Mouse (Mus musculus) kidney, adult 2 months (tissue): Measurements from ENCODE around the gene Mbd6. TPM values are rescaled to one million over a fixed set of nuclear protein-coding genes. Genes with fewer than 3 reads are reported as not detected.
A peak's percentile ranks its signal among the peaks of the same experiment; 100 is the strongest.

ENCODE experiments used
- DNase-seq: peaks from one replicate; pipeline ENCODE4 v3.0.0; 2021
- H3K27ac ChIP-seq: fragments of 200-500 bp; 2 replicates; pipeline ENCODE4 v1.5.1; 2012; ENCODE audit warnings: low read depth, low read length, control low read depth, inconsistent platforms; ENCODE audit not compliant: insufficient read depth
- H3K27me3 ChIP-seq: fragments of 200-500 bp; replicated peaks from 2 replicates; pipeline ENCODE4 v1.6.1; 2012; ENCODE audit warnings: mild to moderate bottlenecking, moderate library complexity, low read length, inconsistent platforms; ENCODE audit not compliant: control insufficient read depth, insufficient read depth
- H3K36me3 ChIP-seq: fragments of 200-500 bp; 2 replicates; pipeline ENCODE4 v1.6.1; 2012; ENCODE audit warnings: mild to moderate bottlenecking, moderate library complexity, low read length, inconsistent platforms; ENCODE audit not compliant: control insufficient read depth, insufficient read depth
- H3K4me1 ChIP-seq: fragments of 200-500 bp; 2 replicates; pipeline ENCODE4 v1.6.1; 2011; ENCODE audit warnings: low read length; ENCODE audit not compliant: control insufficient read depth, insufficient read depth
- H3K4me3 ChIP-seq: fragments of 200-500 bp; 2 replicates; pipeline ENCODE4 v1.5.1; 2011; ENCODE audit warnings: mild to moderate bottlenecking, low read depth, low read length, control low read depth; ENCODE audit not compliant: insufficient read depth
- CTCF ChIP-seq: fragments of 200-500 bp; conservative IDR thresholded peaks from 2 replicates; pipeline ENCODE4 v1.5.1; 2011; ENCODE audit warnings: low read depth, mild to moderate bottlenecking, control low read depth, low read length, moderate library complexity, mixed read lengths; ENCODE audit not compliant: insufficient read depth, insufficient read length
- POLR2A ChIP-seq: fragments of 200-500 bp; IDR thresholded peaks from one replicate; pipeline ENCODE4 v1.6.1; 2011; ENCODE audit warnings: low read depth, low read length, control low read depth
- WGBS: fragments of 180-500 bp; shearing (Covaris S2); methylation state at CpG from one replicate; pipeline ENCODE4 v1.1.7; 2018; 5-methylcytosine and 5-hydroxymethylcytosine counted together
- polyA plus RNA-seq: library from polyadenylated mRNA; depleted of rRNA; stranded (reverse); fragments of >200 nt; gene quantifications from 2 replicates; pipeline ENCODE4 v1.2.3, GENCODE M21; 2012

Gene Mbd6
- polyA plus RNA-seq, 1 experiment = 26.8 TPM

- H3K27me3 ChIP-seq = no peaks in the 10 kb centered on the region
- peaks cover 36% of the 10 kb centered on the region for H3K4me1 ChIP-seq
- peak; percentile 79 for DNase-seq
- peak overlapping the region; percentile 96 for H3K4me3 ChIP-seq
- H3K36me3 ChIP-seq = peaks cover 5% of the 10 kb centered on the region; the same call in 1 of the 2 replicates
- 4% methylated on average over 19 of the region's 19 CpGs for WGBS
- TF ChIP-seq CTCF = no peak
- no peak for TF ChIP-seq POLR2A
- peak overlapping the region; percentile 88 for H3K27ac ChIP-seq
Measured at GRCm38 (mm10) chr10:127290930-127291880, 2.4 kb upstream of the Mbd6 start.

DNA sequence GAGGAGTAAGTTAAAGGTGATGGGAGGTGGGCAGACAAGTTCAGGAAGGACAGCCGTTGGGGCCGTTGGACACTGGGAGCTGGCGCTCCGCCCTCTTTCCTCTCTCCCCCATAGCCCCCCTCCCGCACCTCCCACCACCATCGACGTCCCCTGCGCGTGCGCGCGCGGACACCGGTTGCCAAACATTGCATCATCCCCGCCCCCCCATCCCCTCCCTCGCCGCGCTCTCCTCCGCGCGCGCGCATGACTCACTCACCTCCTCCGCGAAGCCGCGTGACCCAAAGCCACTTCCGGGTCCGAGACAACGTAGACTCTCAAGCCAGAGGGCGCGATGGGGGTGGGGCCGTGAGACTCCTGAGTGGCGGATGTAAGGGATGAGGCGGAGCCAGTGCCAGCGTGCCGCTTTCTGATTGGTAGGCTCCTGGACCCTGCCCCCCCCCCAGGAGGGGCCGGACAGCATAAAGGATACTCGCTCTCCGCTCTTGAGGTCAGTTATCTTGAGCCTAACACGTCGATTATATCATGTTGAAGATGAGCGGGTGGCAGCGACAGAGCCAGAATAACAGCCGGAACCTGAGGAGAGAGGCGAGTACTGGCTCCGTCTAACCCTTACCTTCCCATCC is 1.6 kb upstream of the Mbd6 start:
- 0% methylated on average over 46 of the region's 47 CpGs for WGBS
- TF ChIP-seq CTCF (no peak), POLR2A (peak; percentile 96)
- DNase-seq = peak; percentile 100
- H3K4me3 ChIP-seq = peak overlapping the region; percentile 96
- H3K4me1 ChIP-seq = peaks cover 36% of the 10 kb centered on the region
- H3K27ac ChIP-seq = peak overlapping the region; percentile 98
- no peaks in the 10 kb centered on the region for H3K36me3 ChIP-seq
- H3K27me3 ChIP-seq = no peaks in the 10 kb centered on the region

- Histone ChIP-seq H3K36me3 (no peaks in the 10 kb centered on the region), H3K4me1 (peaks cover 31% of the 10 kb centered on the region), H3K4me3 (peak overlapping the region; percentile 69), H3K27me3 (no peaks in the 10 kb centered on the region), H3K27ac (peak overlapping the region; percentile 98)
- DNase-seq = peak; percentile 90
- TF ChIP-seq POLR2A = no peak
- TF ChIP-seq CTCF = no peak
- WGBS = under 1% methylated on average over 15 of the region's 15 CpGs
Measured at GRCm38 (mm10) chr10:127289573-127290191, 864 bp upstream of the Mbd6 start.

GRCm38 (mm10) chr10:127288328-127288799 is 454 bp downstream of the Mbd6 start:
- H3K36me3 ChIP-seq = peaks cover 1% of the 10 kb centered on the region; the same call in 1 of the 2 replicates
- DNase-seq = peak; percentile 67
- TF ChIP-seq CTCF (no peak), POLR2A (peak; percentile 5)
- peak overlapping the region; percentile 94 for H3K27ac ChIP-seq
- 2% methylated on average over 21 of the region's 28 CpGs for WGBS
- H3K27me3 ChIP-seq = no peaks in the 10 kb centered on the region
- H3K4me1 ChIP-seq = peaks cover 28% of the 10 kb centered on the region
- peak overlapping the region; percentile 69 for H3K4me3 ChIP-seq

DNA sequence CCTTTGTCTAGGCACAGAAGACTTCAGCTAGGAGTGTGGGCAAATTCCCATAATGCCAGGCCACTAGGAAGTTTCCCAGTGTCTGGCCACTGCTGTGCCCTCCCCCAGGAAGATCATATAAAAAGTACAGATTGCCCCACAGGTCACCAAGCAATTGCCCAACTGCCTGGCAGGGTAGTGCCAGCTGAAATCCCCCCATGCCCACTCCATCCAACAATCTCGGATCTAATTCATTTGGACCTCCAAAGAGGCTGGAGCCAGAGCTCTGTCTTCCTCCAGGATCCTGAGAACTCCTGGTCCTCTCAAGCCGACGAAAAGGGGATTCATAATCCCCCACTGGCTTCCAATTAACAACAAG is 903 bp downstream of the Mbd6 start:
- H3K36me3 ChIP-seq = peaks cover 3% of the 10 kb centered on the region
- peak overlapping the region; percentile 94 for H3K27ac ChIP-seq
- no peaks in the 10 kb centered on the region for H3K27me3 ChIP-seq
- peak overlapping the region; percentile 69 for H3K4me3 ChIP-seq
- TF ChIP-seq CTCF = no peak
- H3K4me1 ChIP-seq = peaks cover 24% of the 10 kb centered on the region
- DNase-seq = no peak
- 0% methylated on average over 3 of the region's 3 CpGs for WGBS

DNA sequence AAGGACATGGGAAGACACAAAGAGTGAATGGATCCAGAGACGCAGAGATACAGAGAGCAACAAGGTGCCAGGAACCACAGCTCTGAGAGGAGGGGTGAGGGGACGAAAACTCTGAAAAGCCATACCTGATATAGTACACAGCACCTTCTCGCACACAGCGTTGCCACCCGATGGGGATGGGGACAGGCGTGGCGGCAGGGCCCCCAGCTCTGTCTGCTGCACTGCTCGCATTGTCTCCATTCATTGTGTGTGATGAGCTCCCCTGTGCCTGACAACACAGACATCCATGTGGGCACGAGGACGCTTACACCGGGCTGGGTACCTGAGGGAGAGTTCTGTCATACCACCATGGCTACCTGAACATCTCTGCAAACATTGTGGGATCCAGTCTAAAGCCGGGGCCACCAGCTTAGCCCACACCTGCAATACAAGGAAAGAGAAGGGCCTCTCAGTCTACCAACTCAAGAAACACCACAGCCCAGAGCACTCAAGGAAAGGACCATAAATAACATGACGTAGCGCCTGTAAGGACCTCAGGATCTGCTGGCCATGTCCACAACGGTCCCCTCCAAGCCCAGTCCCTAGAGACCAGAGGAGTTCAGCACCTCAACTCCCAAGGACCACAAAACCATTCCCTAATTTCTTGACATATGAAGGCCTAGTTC is 1.4 kb downstream of the Mbd6 start:
- TF ChIP-seq CTCF (no peak), POLR2A (no peak)
- Histone ChIP-seq H3K27me3 (no peaks in the 10 kb centered on the region), H3K4me3 (peak overlapping the region; percentile 69), H3K4me1 (peaks cover 23% of the 10 kb centered on the region), H3K36me3 (peaks cover 3% of the 10 kb centered on the region), H3K27ac (peak overlapping the region; percentile 94)
- no peak for DNase-seq
- WGBS = 53% methylated on average over 15 of the region's 15 CpGs
